Mouse (Mus musculus) stomach, embryonic 16.5 days (tissue): ENCODE results near the gene Lhfpl2. TPM values are rescaled to one million over a fixed set of nuclear protein-coding genes. Genes with fewer than 3 reads are reported as not detected.

Source experiments
- ATAC-seq: fragments of 200-750 bp; cut with Nextera tagmentation; 2 replicates; pipeline ENCODE4 v1.8.0; 2017; ENCODE audit warnings: moderate number of reproducible peaks, moderate TSS enrichment; ENCODE audit not compliant: insufficient read depth, low FRiP score
- H3K27ac ChIP-seq: fragments of 300-500 bp; sonication (generic); 2 replicates; pipeline ENCODE4 v1.5.1; 2014; ENCODE audit warnings: low read length
- H3K27me3 ChIP-seq: fragments of 300-500 bp; sonication (generic); 2 replicates; pipeline ENCODE4 v1.6.1; 2014; ENCODE audit warnings: low read length, control low read depth, mixed read lengths; ENCODE audit not compliant: control insufficient read depth, insufficient read depth
- H3K36me3 ChIP-seq: fragments of 300-500 bp; sonication (generic); 2 replicates; pipeline ENCODE4 v1.6.1; 2014; ENCODE audit warnings: low read length; ENCODE audit not compliant: control insufficient read depth, insufficient read depth
- H3K4me1 ChIP-seq: fragments of 300-500 bp; sonication (generic); 2 replicates; pipeline ENCODE4 v1.6.1; 2014; ENCODE audit warnings: low read length, control low read depth, mixed read lengths; ENCODE audit not compliant: control insufficient read depth, insufficient read depth
- H3K4me2 ChIP-seq: fragments of 300-500 bp; sonication (generic); 2 replicates; pipeline ENCODE4 v1.6.1; 2014; ENCODE audit warnings: low read depth, low read length, mixed read lengths
- H3K4me3 ChIP-seq: fragments of 300-500 bp; sonication (generic); replicated peaks from 2 replicates; pipeline ENCODE4 v1.5.1; 2014; ENCODE audit warnings: mild to moderate bottlenecking, low read length
- H3K9ac ChIP-seq: fragments of 300-500 bp; sonication (generic); 2 replicates; pipeline ENCODE4 v1.6.1; 2014; ENCODE audit warnings: low read length
- H3K9me3 ChIP-seq: fragments of 300-500 bp; sonication (generic); replicated peaks from 2 replicates; pipeline ENCODE4 v1.6.1; 2016; ENCODE audit warnings: low read length, control low read depth; ENCODE audit not compliant: control insufficient read depth
- WGBS: fragments of 180-500 bp; shearing (Covaris S2); extraction: QIAGEN DNeasy Blood & Tissue Kit; methylation state at CpG from one replicate; pipeline ENCODE4 v1.1.7; 2014; 5-methylcytosine and 5-hydroxymethylcytosine counted together
- polyA plus RNA-seq: library from polyadenylated mRNA; unstranded; fragments of >200 nt; fragmentation: Nextera tagmentation; extraction: Ambion mirVana; gene quantifications from 2 replicates; pipeline ENCODE4 v1.2.1, GENCODE M21; 2015

Gene Lhfpl2
- polyA plus RNA-seq, 1 experiment from 2014 or later, result 20.3 TPM

- no peak for ATAC-seq
- no peaks in the 10 kb centered on the region for H3K27me3 ChIP-seq
- H3K4me2 ChIP-seq, result no peak overlapping the region
- H3K4me1 ChIP-seq, result peaks cover 36% of the 10 kb centered on the region
- no peak overlapping the region for H3K9ac ChIP-seq
- H3K9me3 ChIP-seq, result no peaks in the 10 kb centered on the region
- WGBS, result 61% methylated on average over 4 of the region's 4 CpGs
- H3K27ac ChIP-seq, result peak overlapping the region; percentile 42
- H3K36me3 ChIP-seq, result no peaks in the 10 kb centered on the region
- no peak overlapping the region for H3K4me3 ChIP-seq
Observed at GRCm38 (mm10) chr13:94140446-94140845, 82.8 kb downstream of the Lhfpl2 start.

GRCm38 (mm10) chr13:94143063-94143652, 85.6 kb downstream of the Lhfpl2 start:
- no peaks in the 10 kb centered on the region for H3K27me3 ChIP-seq
- 26% methylated on average over 12 of the region's 12 CpGs for WGBS
- no peak overlapping the region for H3K4me2 ChIP-seq
- no peaks in the 10 kb centered on the region for H3K9me3 ChIP-seq
- peak; percentile 34; the same call in 1 of the 2 replicates for ATAC-seq
- no peak overlapping the region for H3K4me3 ChIP-seq
- H3K27ac ChIP-seq, result no peak overlapping the region
- peaks cover 26% of the 10 kb centered on the region for H3K4me1 ChIP-seq
- H3K36me3 ChIP-seq, result no peaks in the 10 kb centered on the region
- H3K9ac ChIP-seq, result no peak overlapping the region

GRCm38 (mm10) chr13:94144451-94144850, 86.9 kb downstream of the Lhfpl2 start:
- Histone ChIP-seq H3K4me1 (peaks cover 24% of the 10 kb centered on the region), H3K9me3 (no peaks in the 10 kb centered on the region), H3K36me3 (no peaks in the 10 kb centered on the region), H3K27ac (no peak overlapping the region), H3K9ac (no peak overlapping the region), H3K4me2 (no peak overlapping the region), H3K27me3 (no peaks in the 10 kb centered on the region), H3K4me3 (no peak overlapping the region)
- WGBS, result 55% methylated on average over 8 of the region's 8 CpGs
- ATAC-seq, result no peak

GRCm38 (mm10) chr13:94147257-94147656, 89.7 kb downstream of the Lhfpl2 start:
- Histone ChIP-seq H3K27me3 (no peaks in the 10 kb centered on the region), H3K9me3 (no peaks in the 10 kb centered on the region), H3K9ac (no peak overlapping the region), H3K4me3 (no peak overlapping the region), H3K4me1 (peaks cover 12% of the 10 kb centered on the region; the same call in 1 of the 2 replicates), H3K4me2 (no peak overlapping the region), H3K36me3 (no peaks in the 10 kb centered on the region), H3K27ac (no peak overlapping the region)
- ATAC-seq, result no peak
- whole genome bisulfite sequencing, result 28% methylated on average over 4 of the region's 4 CpGs

- ATAC-seq, result no peak
- Histone ChIP-seq H3K9ac (no peak overlapping the region), H3K4me1 (peaks cover 3% of the 10 kb centered on the region; the same call in 1 of the 2 replicates), H3K4me2 (no peak overlapping the region), H3K27me3 (no peaks in the 10 kb centered on the region), H3K27ac (no peak overlapping the region), H3K9me3 (no peaks in the 10 kb centered on the region), H3K36me3 (no peaks in the 10 kb centered on the region), H3K4me3 (no peak overlapping the region)
- 67% methylated on average over 5 of the region's 5 CpGs for WGBS
Observed at GRCm38 (mm10) chr13:94149006-94149405, 91.4 kb downstream of the Lhfpl2 start.

- H3K36me3 ChIP-seq, result no peaks in the 10 kb centered on the region
- no peak overlapping the region for H3K9ac ChIP-seq
- H3K4me2 ChIP-seq, result no peak overlapping the region
- no peak for ATAC-seq
- WGBS, result 92% methylated on average over 8 of the region's 8 CpGs
- H3K4me1 ChIP-seq, result no peaks in the 10 kb centered on the region; the same call in 1 of the 2 replicates
- no peak overlapping the region for H3K27ac ChIP-seq
- no peaks in the 10 kb centered on the region for H3K9me3 ChIP-seq
- H3K27me3 ChIP-seq, result no peaks in the 10 kb centered on the region
- H3K4me3 ChIP-seq, result no peak overlapping the region
Observed at GRCm38 (mm10) chr13:94149781-94150180, 92.2 kb downstream of the Lhfpl2 start.

GRCm38 (mm10) chr13:94151308-94151707, 93.7 kb downstream of the Lhfpl2 start:
- no peak for ATAC-seq

GRCm38 (mm10) chr13:94152836-94153235, 95.2 kb downstream of the Lhfpl2 start:
- H3K4me3 ChIP-seq, result no peak overlapping the region
- H3K27ac ChIP-seq, result no peak overlapping the region
- H3K9me3 ChIP-seq, result no peaks in the 10 kb centered on the region
- no peaks in the 10 kb centered on the region for H3K27me3 ChIP-seq
- H3K4me1 ChIP-seq, result no peaks in the 10 kb centered on the region; the same call in 1 of the 2 replicates
- WGBS, result 95% methylated on average over 10 of the region's 10 CpGs
- no peak for ATAC-seq
- H3K4me2 ChIP-seq, result no peak overlapping the region
- H3K36me3 ChIP-seq, result no peaks in the 10 kb centered on the region
- no peak overlapping the region for H3K9ac ChIP-seq

More at GRCm38 (mm10) chr13:94151308-94151707, 93.7 kb downstream of the Lhfpl2 start:
- no peak overlapping the region for H3K4me2 ChIP-seq
- no peak overlapping the region for H3K27ac ChIP-seq
- no peak overlapping the region for H3K4me3 ChIP-seq
- 62% methylated on average over 4 of the region's 4 CpGs for WGBS
- H3K9ac ChIP-seq, result no peak overlapping the region
- H3K36me3 ChIP-seq, result no peaks in the 10 kb centered on the region
- no peaks in the 10 kb centered on the region for H3K27me3 ChIP-seq
- no peaks in the 10 kb centered on the region; the same call in 1 of the 2 replicates for H3K4me1 ChIP-seq
- no peaks in the 10 kb centered on the region for H3K9me3 ChIP-seq

GRCm38 (mm10) chr13:94153658-94154057, 96.1 kb downstream of the Lhfpl2 start:
- H3K9ac ChIP-seq, result no peak overlapping the region
- no peaks in the 10 kb centered on the region; the same call in 1 of the 2 replicates for H3K4me1 ChIP-seq
- 80% methylated on average over 6 of the region's 6 CpGs for WGBS
- H3K4me2 ChIP-seq, result no peak overlapping the region
- H3K9me3 ChIP-seq, result no peaks in the 10 kb centered on the region
- H3K27ac ChIP-seq, result no peak overlapping the region
- H3K36me3 ChIP-seq, result no peaks in the 10 kb centered on the region
- ATAC-seq, result no peak
- no peaks in the 10 kb centered on the region for H3K27me3 ChIP-seq
- H3K4me3 ChIP-seq, result no peak overlapping the region
